Mouse (Mus musculus) embryonic facial prominence, embryonic 14.5 days (tissue): Measurements from ENCODE around the gene H2-DMb1. TPM values are rescaled to one million over a fixed set of nuclear protein-coding genes. Genes with fewer than 3 reads are reported as not detected.
A peak's percentile ranks its signal among the peaks of the same experiment; 100 is the strongest.

ENCODE experiments used
- ATAC-seq: fragments of 200-750 bp; cut with Nextera tagmentation; 2 replicates; pipeline ENCODE4 v1.8.0; 2017; ENCODE audit warnings: low read depth, moderate number of reproducible peaks, moderate TSS enrichment
- DNase-seq: peaks from one replicate; pipeline ENCODE4 v3.0.0-alpha.2; 2015; ENCODE audit warnings: low spot score
- H3K27ac ChIP-seq: fragments of 300-500 bp; sonication (generic); replicated peaks from 2 replicates; pipeline ENCODE4 v1.5.1; 2014; ENCODE audit warnings: low read depth, mild to moderate bottlenecking, low read length, moderate library complexity
- H3K27me3 ChIP-seq: fragments of 300-500 bp; sonication (generic); replicated peaks from 2 replicates; pipeline ENCODE4 v1.6.1; 2014; ENCODE audit warnings: low read length; ENCODE audit not compliant: control insufficient read depth, insufficient read depth
- H3K36me3 ChIP-seq: fragments of 300-500 bp; sonication (generic); 2 replicates; pipeline ENCODE4 v1.6.1; 2014; ENCODE audit warnings: low read length, mixed read lengths; ENCODE audit not compliant: control insufficient read depth, insufficient read depth
- H3K4me1 ChIP-seq: fragments of 300-500 bp; sonication (generic); 2 replicates; pipeline ENCODE4 v1.6.1; 2014; ENCODE audit warnings: antibody characterized with exemption, low read length; ENCODE audit not compliant: control insufficient read depth, insufficient read depth
- H3K4me2 ChIP-seq: fragments of 300-500 bp; sonication (generic); 2 replicates; pipeline ENCODE4 v1.6.1; 2014; ENCODE audit warnings: low read depth, mild to moderate bottlenecking, low read length, moderate library complexity, mixed read lengths
- H3K4me3 ChIP-seq: fragments of 300-500 bp; sonication (generic); 2 replicates; pipeline ENCODE4 v1.5.1; 2014; ENCODE audit warnings: low read depth, mild to moderate bottlenecking, low read length
- H3K9ac ChIP-seq: fragments of 300-500 bp; sonication (generic); 2 replicates; pipeline ENCODE4 v1.6.1; 2014; ENCODE audit warnings: low read depth, mild to moderate bottlenecking, low read length, moderate library complexity, mixed read lengths
- H3K9me3 ChIP-seq: fragments of 300-500 bp; sonication (generic); 2 replicates; pipeline ENCODE4 v1.6.1; 2016; ENCODE audit warnings: low read length; ENCODE audit not compliant: control insufficient read depth
- WGBS: fragments of 180-500 bp; shearing (Covaris S2); extraction: QIAGEN DNeasy Blood & Tissue Kit; methylation state at CpG from one replicate; pipeline ENCODE4 v1.1.7; 2014; 5-methylcytosine and 5-hydroxymethylcytosine counted together
- polyA plus RNA-seq: library from polyadenylated mRNA; unstranded; fragments of >200 nt; fragmentation: Nextera tagmentation; extraction: Ambion mirVana; gene quantifications from 2 replicates; pipeline ENCODE4 v1.2.1, GENCODE M21; 2014

H2-DMb1 gene
- polyA plus RNA-seq, 1 experiment from 2014 or later: 4.3 TPM

DNA sequence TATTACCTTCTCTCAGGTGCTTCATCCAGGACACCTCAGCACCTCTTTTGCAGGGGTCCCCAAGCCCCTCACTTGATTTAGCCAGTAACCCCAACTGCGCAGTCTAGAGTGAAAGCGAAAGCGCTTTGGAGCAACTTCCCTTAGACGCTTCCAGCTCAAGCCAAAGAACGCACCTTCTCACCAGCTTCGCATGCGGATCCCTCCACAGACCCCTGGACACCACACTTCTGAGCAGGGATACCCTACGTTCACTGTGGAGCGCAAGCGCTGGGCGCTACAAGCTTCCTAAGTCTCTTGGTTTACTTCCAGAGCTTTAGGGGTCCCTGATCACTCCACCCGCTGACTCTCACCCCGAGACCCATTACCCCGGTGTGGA is 34.0 kb downstream of the H2-DMb1 start:
- ATAC-seq (peak; percentile 42), DNase-seq (no peak)
- no peaks in the 10 kb centered on the region for H3K9me3 ChIP-seq
- no peaks in the 10 kb centered on the region for H3K36me3 ChIP-seq
- H3K4me1 ChIP-seq: peaks cover 6% of the 10 kb centered on the region; the same call in 1 of the 2 replicates
- H3K27me3 ChIP-seq: peaks cover 29% of the 10 kb centered on the region
- H3K27ac ChIP-seq: no peak overlapping the region; the same call in 1 of the 2 replicates
- H3K4me2 ChIP-seq: peak overlapping the region; percentile 95
- 5% methylated on average over 14 of the region's 14 CpGs for WGBS
- peak overlapping the region; percentile 57 for H3K4me3 ChIP-seq
- H3K9ac ChIP-seq: peak overlapping the region; percentile 71

DNA sequence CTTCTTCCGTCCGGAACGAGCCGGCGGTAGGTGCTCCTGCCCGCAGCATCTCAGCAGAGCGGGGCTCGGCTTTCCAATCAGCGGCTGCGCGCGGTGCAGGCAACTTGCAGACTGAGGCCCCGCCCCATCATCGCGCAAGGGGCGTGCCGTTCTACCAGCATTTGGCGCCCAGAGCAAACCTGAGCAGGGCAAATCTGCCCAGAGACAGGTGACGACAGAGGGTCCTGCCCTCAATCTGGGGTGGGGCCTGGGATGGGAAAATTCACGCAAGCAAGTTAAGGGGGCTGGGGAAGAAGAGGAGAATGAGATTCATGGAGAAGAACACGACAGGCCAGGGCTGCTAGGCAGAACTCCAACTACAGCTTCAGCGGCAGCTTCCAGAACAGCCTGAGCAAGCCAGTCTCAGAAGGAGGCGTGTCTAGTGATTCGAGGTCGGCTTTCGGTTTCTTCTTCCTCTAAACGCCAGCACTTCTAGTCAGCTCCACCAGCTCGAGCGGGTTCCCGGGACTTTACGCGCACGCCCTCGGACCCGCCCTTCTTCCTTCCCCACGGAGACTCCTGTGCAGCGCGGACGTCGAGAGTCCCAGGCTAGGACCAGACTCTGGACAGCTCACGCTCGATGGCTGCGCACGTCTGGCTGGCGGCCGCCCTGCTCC is 34.5 kb downstream of the H2-DMb1 start, which contains the start of the genes Tap1 and Psmb9:
Gene Tap1 (plus strand): TSS at position 293 of the 656 bp plus-strand sequence.
Gene Psmb9 (minus strand): TSS at position 504 of the 656 bp plus-strand sequence.
- Histone ChIP-seq H3K27me3 (peaks cover 34% of the 10 kb centered on the region), H3K4me1 (peaks cover 6% of the 10 kb centered on the region; the same call in 1 of the 2 replicates), H3K9me3 (no peaks in the 10 kb centered on the region), H3K9ac (peak within 1 kb of the TSS; percentile 71), H3K27ac (peak within 1 kb of the TSS; percentile 84), H3K4me2 (peak within 1 kb of the TSS; percentile 95), H3K36me3 (no peaks in the 10 kb centered on the region), H3K4me3 (peak within 1 kb of the TSS; percentile 57)
- WGBS: under 1% methylated on average over 39 of the region's 46 CpGs
- DNase-seq (peak; percentile 97), ATAC-seq (peak; percentile 98)

DNA sequence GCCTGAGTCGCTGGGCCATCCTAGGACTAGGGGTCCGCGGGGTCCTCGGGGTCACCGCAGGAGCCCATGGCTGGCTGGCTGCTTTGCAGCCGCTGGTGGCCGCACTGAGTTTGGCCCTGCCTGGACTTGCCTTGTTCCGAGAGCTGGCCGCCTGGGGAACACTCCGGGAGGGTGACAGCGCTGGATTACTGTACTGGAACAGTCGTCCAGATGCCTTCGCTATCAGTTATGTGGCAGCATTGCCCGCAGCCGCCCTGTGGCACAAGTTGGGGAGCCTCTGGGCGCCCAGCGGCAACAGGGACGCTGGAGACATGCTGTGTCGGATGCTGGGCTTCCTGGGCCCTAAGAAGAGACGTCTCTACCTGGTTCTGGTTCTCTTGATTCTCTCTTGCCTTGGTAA is 35.1 kb downstream of the H2-DMb1 start:
- no peaks in the 10 kb centered on the region for H3K9me3 ChIP-seq
- WGBS: 1% methylated on average over 13 of the region's 20 CpGs
- H3K4me1 ChIP-seq: peaks cover 6% of the 10 kb centered on the region; the same call in 1 of the 2 replicates
- peak overlapping the region; percentile 57 for H3K4me3 ChIP-seq
- peak overlapping the region; percentile 84 for H3K27ac ChIP-seq
- peak overlapping the region; percentile 71 for H3K9ac ChIP-seq
- H3K27me3 ChIP-seq: peaks cover 35% of the 10 kb centered on the region
- H3K4me2 ChIP-seq: peak overlapping the region; percentile 95
- DNase-seq (no peak), ATAC-seq (no peak)
- no peaks in the 10 kb centered on the region for H3K36me3 ChIP-seq

DNA sequence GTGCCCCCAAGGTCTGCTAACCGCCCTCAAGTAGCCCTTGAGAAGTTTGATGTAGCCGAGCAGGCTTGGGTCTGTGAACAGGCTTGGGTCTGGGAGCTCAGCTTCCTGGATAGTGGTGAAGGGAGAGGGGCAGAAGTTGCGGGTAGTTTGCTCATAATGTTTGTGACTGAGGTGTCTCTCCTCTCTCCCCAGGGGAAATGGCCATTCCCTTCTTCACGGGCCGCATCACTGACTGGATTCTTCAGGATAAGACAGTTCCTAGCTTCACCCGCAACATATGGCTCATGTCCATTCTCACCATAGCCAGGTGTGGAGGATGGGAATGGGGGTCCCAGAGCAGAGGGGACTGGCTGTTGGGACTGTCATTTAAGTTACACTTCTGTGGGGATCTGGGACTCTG is 36.1 kb downstream of the H2-DMb1 start:
- Histone ChIP-seq H3K27ac (no peak overlapping the region), H3K4me3 (no peak overlapping the region), H3K4me1 (peaks cover 6% of the 10 kb centered on the region; the same call in 1 of the 2 replicates), H3K9me3 (no peaks in the 10 kb centered on the region), H3K4me2 (no peak overlapping the region), H3K9ac (no peak overlapping the region), H3K36me3 (no peaks in the 10 kb centered on the region), H3K27me3 (peaks cover 42% of the 10 kb centered on the region)
- 69% methylated on average over 6 of the region's 6 CpGs for WGBS
- no peak for DNase-seq
- ATAC-seq: no peak

DNA sequence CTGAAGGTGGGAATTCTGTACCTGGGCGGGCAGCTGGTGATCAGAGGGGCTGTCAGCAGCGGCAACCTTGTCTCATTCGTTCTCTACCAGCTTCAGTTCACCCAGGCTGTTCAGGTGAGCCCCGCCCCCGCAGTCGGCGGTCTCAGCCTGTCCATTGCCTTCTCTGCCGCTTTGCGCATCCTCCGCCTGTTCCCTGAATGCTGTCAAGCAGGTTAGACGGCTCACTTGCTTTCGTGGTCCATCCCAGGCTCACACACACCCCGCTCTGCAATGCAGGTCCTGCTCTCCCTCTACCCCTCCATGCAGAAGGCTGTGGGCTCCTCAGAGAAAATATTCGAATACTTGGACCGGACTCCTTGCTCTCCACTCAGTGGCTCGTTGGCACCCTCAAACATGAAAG is 40.0 kb downstream of the H2-DMb1 start:
- 19% methylated on average over 16 of the region's 16 CpGs for WGBS
- Histone ChIP-seq H3K4me3 (no peak overlapping the region), H3K27ac (no peak overlapping the region), H3K36me3 (no peaks in the 10 kb centered on the region), H3K9ac (no peak overlapping the region), H3K9me3 (no peaks in the 10 kb centered on the region), H3K27me3 (peaks cover 58% of the 10 kb centered on the region), H3K4me1 (peaks cover 2% of the 10 kb centered on the region), H3K4me2 (no peak overlapping the region)
- ATAC-seq: peak; percentile 50; the same call in 1 of the 2 replicates
- DNase-seq: peak; percentile 53

DNA sequence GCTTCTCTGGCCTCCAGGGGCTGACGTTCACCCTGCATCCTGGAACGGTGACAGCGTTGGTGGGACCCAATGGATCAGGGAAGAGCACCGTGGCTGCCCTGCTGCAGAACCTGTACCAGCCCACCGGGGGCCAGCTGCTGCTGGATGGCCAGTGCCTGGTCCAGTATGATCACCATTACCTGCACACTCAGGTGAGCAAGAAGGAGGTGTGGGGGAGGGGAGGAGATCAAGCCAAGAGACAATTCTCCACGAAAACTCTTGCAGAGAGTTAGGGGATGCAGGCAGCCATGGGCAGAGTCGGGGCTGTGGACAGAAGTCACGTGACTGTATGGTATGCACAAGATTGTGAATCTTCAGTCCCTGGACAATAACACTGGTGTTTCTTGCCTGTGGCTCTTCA is 40.6 kb downstream of the H2-DMb1 start:
- no peak for DNase-seq
- Histone ChIP-seq H3K4me2 (no peak overlapping the region), H3K4me3 (no peak overlapping the region), H3K9ac (no peak overlapping the region), H3K4me1 (peaks cover 8% of the 10 kb centered on the region), H3K27me3 (peaks cover 64% of the 10 kb centered on the region), H3K27ac (no peak overlapping the region), H3K36me3 (no peaks in the 10 kb centered on the region), H3K9me3 (no peaks in the 10 kb centered on the region)
- WGBS: 48% methylated on average over 8 of the region's 8 CpGs
- ATAC-seq: no peak

DNA sequence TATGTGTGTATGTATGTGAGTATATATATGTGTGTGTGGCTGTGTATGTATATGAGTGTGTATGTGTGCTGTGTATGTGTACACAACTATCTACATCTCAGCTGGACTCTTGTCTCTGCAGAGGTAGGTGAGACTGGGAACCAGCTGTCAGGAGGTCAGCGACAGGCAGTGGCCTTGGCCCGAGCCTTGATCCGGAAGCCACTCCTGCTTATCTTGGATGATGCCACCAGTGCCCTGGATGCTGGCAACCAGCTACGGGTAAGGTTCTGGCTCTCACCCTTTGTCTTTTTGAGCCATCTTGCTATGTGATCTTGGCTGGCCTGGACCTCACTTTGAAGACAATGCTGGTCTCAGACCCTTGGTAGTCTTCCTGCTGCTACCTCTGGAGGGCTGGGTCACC is 41.9 kb downstream of the H2-DMb1 start:
- ATAC-seq: no peak

DNA sequence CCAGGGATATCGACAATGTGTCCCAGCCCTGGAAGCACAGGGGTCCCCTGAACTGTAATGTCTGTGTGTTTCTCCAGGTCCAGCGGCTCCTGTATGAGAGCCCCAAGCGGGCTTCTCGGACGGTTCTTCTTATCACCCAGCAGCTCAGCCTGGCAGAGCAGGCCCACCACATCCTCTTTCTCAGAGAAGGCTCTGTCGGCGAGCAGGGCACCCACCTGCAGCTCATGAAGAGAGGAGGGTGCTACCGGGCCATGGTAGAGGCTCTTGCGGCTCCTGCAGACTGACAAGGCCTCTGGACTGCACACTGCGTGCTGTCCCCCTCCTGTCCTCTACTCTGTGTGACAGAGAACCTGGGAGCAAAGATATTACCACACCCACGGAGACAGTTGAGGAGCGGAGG is 43.6 kb downstream of the H2-DMb1 start:
- Histone ChIP-seq H3K4me2 (no peak overlapping the region), H3K27ac (no peak overlapping the region), H3K4me3 (no peak overlapping the region), H3K27me3 (peaks cover 73% of the 10 kb centered on the region), H3K4me1 (peaks cover 8% of the 10 kb centered on the region), H3K36me3 (no peaks in the 10 kb centered on the region), H3K9ac (no peak overlapping the region), H3K9me3 (no peaks in the 10 kb centered on the region)
- DNase-seq: no peak
- no peak for ATAC-seq
- 36% methylated on average over 12 of the region's 12 CpGs for WGBS

More for the DNA sequence above, 41.9 kb downstream of the H2-DMb1 start:
- H3K9me3 ChIP-seq: no peaks in the 10 kb centered on the region
- no peak overlapping the region for H3K9ac ChIP-seq
- peaks cover 68% of the 10 kb centered on the region for H3K27me3 ChIP-seq
- DNase-seq: no peak
- H3K4me1 ChIP-seq: peaks cover 8% of the 10 kb centered on the region
- H3K36me3 ChIP-seq: no peaks in the 10 kb centered on the region
- 86% methylated on average over 4 of the region's 4 CpGs for WGBS
- H3K27ac ChIP-seq: no peak overlapping the region
- no peak overlapping the region for H3K4me3 ChIP-seq
- no peak overlapping the region for H3K4me2 ChIP-seq
